Mouse (Mus musculus): Measurements from ENCODE around the gene Ppfibp2. TPM values are rescaled to one million over a fixed set of nuclear protein-coding genes. Genes with fewer than 3 reads are reported as not detected.

Ppfibp2 gene
- polyA plus RNA-seq, 1 experiment from 2014 or later, result 15.9 TPM

DNA sequence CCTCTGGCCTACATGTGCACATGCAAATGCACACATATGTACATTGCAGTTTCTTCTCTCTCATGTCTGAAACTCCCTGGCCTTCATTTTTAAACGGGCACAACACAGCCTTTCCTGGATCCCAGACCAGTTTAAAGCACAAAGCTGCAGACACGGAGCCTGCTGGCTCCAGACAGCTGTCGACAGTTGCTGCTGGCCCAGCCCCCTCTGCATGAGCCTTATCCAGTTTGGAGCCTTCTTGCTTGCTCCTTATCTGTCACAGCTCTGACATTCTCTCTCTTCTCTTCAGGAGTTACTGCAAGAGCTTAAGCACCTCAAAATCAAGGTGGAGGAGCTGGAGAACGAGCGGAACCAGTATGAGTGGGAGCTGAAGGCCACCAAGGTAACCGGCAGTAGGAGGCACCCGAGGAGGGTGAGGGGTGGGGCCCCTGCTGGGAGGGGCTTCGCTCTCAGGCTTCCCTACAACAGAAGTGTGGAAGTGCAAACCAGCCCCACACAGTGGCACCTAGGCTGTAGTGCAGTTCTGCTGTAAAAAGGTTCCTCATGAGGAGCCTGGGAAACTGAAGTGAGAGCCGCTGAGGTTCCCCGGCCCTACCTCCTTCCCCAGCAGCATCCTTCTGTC, 113.6 kb downstream of the Ppfibp2 start:
- no peak overlapping the region for H3K9ac ChIP-seq
- H3K4me1 ChIP-seq, result peaks cover 29% of the 10 kb centered on the region
- H3K4me3 ChIP-seq, result 0 out of 2 replicates have a peak overlapping the region, but pooled peaks have one; percentile 16
- H3K27me3 ChIP-seq, result no peaks in the 10 kb centered on the region
- peak; percentile 90 for ATAC-seq (ENCODE audit: insufficient number of reproducible peaks, insufficient read depth, low FRiP score, low TSS enrichment)
- peak overlapping the region; percentile 45 for H3K4me2 ChIP-seq (replicated peaks)
- no peaks in the 10 kb centered on the region for H3K9me3 ChIP-seq
- WGBS, result 4% methylated on average over 10 of the region's 10 CpGs
- no peaks in the 10 kb centered on the region for H3K36me3 ChIP-seq
- peak overlapping the region; percentile 67 for H3K27ac ChIP-seq

GRCm38 (mm10) chr7:107712743-107713142, 117.7 kb downstream of the Ppfibp2 start:
- Histone ChIP-seq H3K4me2 (replicated peaks) (no peak overlapping the region), H3K36me3 (peaks cover 7% of the 10 kb centered on the region; the same call in 1 of the 2 replicates), H3K4me1 (peaks cover 23% of the 10 kb centered on the region), H3K27me3 (no peaks in the 10 kb centered on the region), H3K4me3 (no peak overlapping the region), H3K9ac (no peak overlapping the region), H3K27ac (no peak overlapping the region), H3K9me3 (no peaks in the 10 kb centered on the region)
- WGBS, result 76% methylated on average over 6 of the region's 6 CpGs
- no peak for ATAC-seq (ENCODE audit: insufficient number of reproducible peaks, insufficient read depth, low FRiP score, low TSS enrichment)

GRCm38 (mm10) chr7:107714067-107714466, 119.1 kb downstream of the Ppfibp2 start:
- no peak overlapping the region for H3K4me2 ChIP-seq (replicated peaks)
- no peak overlapping the region for H3K27ac ChIP-seq
- H3K9me3 ChIP-seq, result no peaks in the 10 kb centered on the region
- no peak overlapping the region for H3K9ac ChIP-seq
- H3K27me3 ChIP-seq, result no peaks in the 10 kb centered on the region
- H3K4me3 ChIP-seq, result no peak overlapping the region
- H3K36me3 ChIP-seq, result peaks cover 11% of the 10 kb centered on the region; the same call in 1 of the 2 replicates
- peaks cover 10% of the 10 kb centered on the region; the same call in 1 of the 2 replicates for H3K4me1 ChIP-seq
- ATAC-seq (ENCODE audit: insufficient number of reproducible peaks, insufficient read depth, low FRiP score, low TSS enrichment), result no peak
- WGBS, result 85% methylated on average over 5 of the region's 5 CpGs

DNA sequence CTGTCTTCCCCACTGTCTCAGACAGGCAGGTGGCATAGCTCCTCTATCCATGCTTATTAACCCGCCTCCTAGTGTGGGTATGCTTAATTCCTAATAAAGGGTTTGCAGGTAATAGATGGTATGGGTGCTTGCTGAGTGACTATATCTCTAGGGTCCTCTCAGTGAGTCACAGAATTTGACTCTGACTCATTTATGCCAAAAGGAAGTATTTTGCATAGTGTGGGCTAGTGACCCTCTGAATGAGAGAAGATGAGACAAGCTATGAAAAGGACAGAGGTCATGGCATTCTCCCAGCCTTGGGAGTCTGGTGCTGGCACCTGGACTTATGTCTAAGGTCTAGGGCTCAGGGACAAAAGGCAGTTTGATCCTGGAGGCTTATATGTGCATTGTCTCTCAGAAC, 125.8 kb downstream of the Ppfibp2 start:
- Histone ChIP-seq H3K36me3 (peaks cover 49% of the 10 kb centered on the region), H3K4me1 (no peaks in the 10 kb centered on the region), H3K27ac (no peak overlapping the region), H3K4me2 (replicated peaks) (no peak overlapping the region), H3K9ac (no peak overlapping the region), H3K9me3 (no peaks in the 10 kb centered on the region), H3K27me3 (no peaks in the 10 kb centered on the region), H3K4me3 (no peak overlapping the region)
- ATAC-seq (ENCODE audit: insufficient number of reproducible peaks, insufficient read depth, low FRiP score, low TSS enrichment), result no peak
- 85% methylated on average over 1 of the region's 1 CpGs for WGBS

DNA sequence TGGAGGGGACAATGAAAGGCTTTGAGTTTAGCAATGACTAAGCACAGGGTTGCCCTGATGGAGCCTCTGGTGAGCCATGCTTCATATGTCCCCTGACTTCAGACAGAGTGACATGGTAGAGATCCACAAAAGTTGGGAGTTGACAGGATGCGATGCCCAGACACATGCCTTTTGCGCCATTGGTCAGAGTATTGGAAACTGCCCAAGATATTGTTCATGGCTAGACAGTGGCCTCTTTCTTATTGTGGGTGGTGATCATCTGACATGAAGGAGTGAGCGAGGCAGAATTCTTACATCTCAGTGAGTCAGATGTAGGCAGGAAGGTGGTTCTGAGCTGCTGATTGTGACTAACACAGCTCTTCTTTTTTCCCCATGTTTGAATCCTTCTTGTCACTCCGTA, 127.5 kb downstream of the Ppfibp2 start:
- H3K4me3 ChIP-seq, result no peak overlapping the region
- H3K27me3 ChIP-seq, result no peaks in the 10 kb centered on the region
- H3K4me1 ChIP-seq, result no peaks in the 10 kb centered on the region
- WGBS, result 92% methylated on average over 4 of the region's 4 CpGs
- peaks cover 47% of the 10 kb centered on the region for H3K36me3 ChIP-seq
- no peak overlapping the region for H3K9ac ChIP-seq
- H3K27ac ChIP-seq, result no peak overlapping the region
- no peak for ATAC-seq (ENCODE audit: insufficient number of reproducible peaks, insufficient read depth, low FRiP score, low TSS enrichment)
- H3K4me2 ChIP-seq (replicated peaks), result no peak overlapping the region
- H3K9me3 ChIP-seq, result no peaks in the 10 kb centered on the region

- WGBS, result 61% methylated on average over 3 of the region's 3 CpGs
- Histone ChIP-seq H3K27ac (no peak overlapping the region), H3K9ac (no peak overlapping the region), H3K4me2 (replicated peaks) (no peak overlapping the region), H3K4me1 (no peaks in the 10 kb centered on the region), H3K9me3 (no peaks in the 10 kb centered on the region), H3K4me3 (no peak overlapping the region), H3K36me3 (peaks cover 50% of the 10 kb centered on the region), H3K27me3 (no peaks in the 10 kb centered on the region)
- no peak for ATAC-seq (ENCODE audit: insufficient number of reproducible peaks, insufficient read depth, low FRiP score, low TSS enrichment)
Measured at GRCm38 (mm10) chr7:107727538-107727937, 132.5 kb downstream of the Ppfibp2 start.

- H3K36me3 ChIP-seq, result peaks cover 30% of the 10 kb centered on the region
- no peak overlapping the region for H3K9ac ChIP-seq
- H3K4me3 ChIP-seq, result no peak overlapping the region
- no peak overlapping the region for H3K4me2 ChIP-seq (replicated peaks)
- H3K4me1 ChIP-seq, result no peaks in the 10 kb centered on the region
- WGBS, result 78% methylated on average over 10 of the region's 10 CpGs
- H3K27ac ChIP-seq, result no peak overlapping the region
- no peaks in the 10 kb centered on the region for H3K27me3 ChIP-seq
- no peak for ATAC-seq (ENCODE audit: insufficient number of reproducible peaks, insufficient read depth, low FRiP score, low TSS enrichment)
- no peaks in the 10 kb centered on the region for H3K9me3 ChIP-seq
Measured at GRCm38 (mm10) chr7:107730587-107730986, 135.6 kb downstream of the Ppfibp2 start.

GRCm38 (mm10) chr7:107733162-107733561, 138.2 kb downstream of the Ppfibp2 start:
- Histone ChIP-seq H3K27ac (no peak overlapping the region), H3K4me1 (no peaks in the 10 kb centered on the region), H3K9ac (no peak overlapping the region), H3K27me3 (no peaks in the 10 kb centered on the region), H3K4me2 (replicated peaks) (no peak overlapping the region), H3K36me3 (peaks cover 25% of the 10 kb centered on the region), H3K4me3 (no peak overlapping the region), H3K9me3 (no peaks in the 10 kb centered on the region)
- no peak for ATAC-seq (ENCODE audit: insufficient number of reproducible peaks, insufficient read depth, low FRiP score, low TSS enrichment)
- WGBS, result 68% methylated on average over 2 of the region's 2 CpGs

DNA sequence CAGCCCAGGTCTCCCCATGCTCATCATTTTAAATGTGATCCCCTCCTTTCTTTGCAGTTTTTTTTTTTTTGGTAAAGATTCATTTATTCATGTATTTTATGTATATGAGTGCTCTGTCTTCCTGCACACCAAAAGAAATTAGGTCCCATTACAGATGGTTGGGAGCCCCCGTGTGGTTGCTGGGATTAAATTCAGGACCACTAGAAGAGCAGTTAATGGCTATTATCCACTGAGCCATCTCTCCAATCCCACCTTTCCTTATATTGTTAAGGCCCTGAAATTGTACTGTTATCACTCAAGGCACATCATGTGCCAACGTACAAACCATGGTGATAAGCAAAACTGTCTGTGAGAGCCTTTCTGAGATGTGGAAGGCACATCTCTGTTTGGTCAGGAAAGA, 143.7 kb downstream of the Ppfibp2 start:
- ATAC-seq (ENCODE audit: insufficient number of reproducible peaks, insufficient read depth, low FRiP score, low TSS enrichment), result no peak
- no peaks in the 10 kb centered on the region for H3K27me3 ChIP-seq
- H3K4me1 ChIP-seq, result no peaks in the 10 kb centered on the region
- H3K4me3 ChIP-seq, result no peak overlapping the region
- no peak overlapping the region for H3K9ac ChIP-seq
- no peak overlapping the region for H3K27ac ChIP-seq
- H3K4me2 ChIP-seq (replicated peaks), result no peak overlapping the region
- peaks cover 31% of the 10 kb centered on the region for H3K36me3 ChIP-seq
- no peaks in the 10 kb centered on the region for H3K9me3 ChIP-seq
- 37% methylated on average over 2 of the region's 2 CpGs for WGBS

DNA sequence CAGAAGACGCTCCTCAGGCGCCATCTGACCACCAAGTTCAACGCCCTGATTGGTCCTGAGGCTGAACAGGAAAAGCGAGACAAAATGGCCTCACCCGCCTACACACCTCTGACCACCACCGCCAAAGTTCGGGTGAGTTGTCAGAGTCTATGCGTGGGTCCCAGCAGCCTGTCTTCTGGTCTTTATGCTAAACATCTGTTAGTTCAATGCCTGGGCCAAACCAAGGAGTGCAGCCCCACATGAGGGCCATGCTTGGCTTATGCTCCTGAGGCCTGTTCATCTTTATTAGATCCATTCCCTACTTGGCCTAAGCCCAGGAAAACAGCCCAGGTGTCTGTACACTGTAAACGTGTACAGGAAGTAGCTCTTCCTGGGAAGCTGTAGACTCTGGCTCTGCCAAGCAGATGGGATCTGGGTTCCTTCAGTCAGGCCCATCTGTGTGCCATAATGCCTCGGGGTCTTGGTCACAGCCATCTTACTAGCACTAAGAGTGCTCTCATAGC, 148.0 kb downstream of the Ppfibp2 start:
- no peak for ATAC-seq (ENCODE audit: insufficient number of reproducible peaks, insufficient read depth, low FRiP score, low TSS enrichment)
- Histone ChIP-seq H3K9ac (no peak overlapping the region), H3K4me3 (no peak overlapping the region), H3K4me2 (replicated peaks) (no peak overlapping the region), H3K27ac (no peak overlapping the region), H3K4me1 (no peaks in the 10 kb centered on the region), H3K36me3 (peaks cover 55% of the 10 kb centered on the region), H3K9me3 (no peaks in the 10 kb centered on the region), H3K27me3 (no peaks in the 10 kb centered on the region)
- 84% methylated on average over 10 of the region's 10 CpGs for WGBS

DNA sequence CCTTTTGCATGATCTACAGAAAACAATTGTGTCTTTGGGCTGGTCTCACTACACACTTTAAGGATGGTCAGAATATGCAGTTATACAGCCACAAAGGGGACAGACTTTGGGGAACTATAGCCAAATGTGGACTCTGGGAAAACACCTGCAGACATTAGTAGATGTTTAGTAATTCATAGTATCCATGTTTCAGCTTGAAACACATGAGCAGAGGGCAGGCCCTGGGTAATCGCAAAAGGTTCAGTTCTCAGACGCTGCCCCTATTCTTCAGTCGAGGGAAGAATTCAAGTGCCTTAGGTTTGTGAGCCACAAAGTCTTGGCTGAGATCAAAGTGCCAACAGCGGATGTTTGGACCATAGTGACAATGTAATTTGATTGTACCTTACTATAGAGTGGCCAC, 149.4 kb downstream of the Ppfibp2 start:
- ATAC-seq (ENCODE audit: insufficient number of reproducible peaks, insufficient read depth, low FRiP score, low TSS enrichment), result no peak
- H3K27ac ChIP-seq, result no peak overlapping the region
- H3K4me3 ChIP-seq, result no peak overlapping the region
- H3K9me3 ChIP-seq, result no peaks in the 10 kb centered on the region
- no peaks in the 10 kb centered on the region for H3K27me3 ChIP-seq
- WGBS, result 90% methylated on average over 4 of the region's 4 CpGs
- H3K9ac ChIP-seq, result no peak overlapping the region
- H3K4me1 ChIP-seq, result no peaks in the 10 kb centered on the region
- peaks cover 48% of the 10 kb centered on the region for H3K36me3 ChIP-seq
- H3K4me2 ChIP-seq (replicated peaks), result no peak overlapping the region

DNA sequence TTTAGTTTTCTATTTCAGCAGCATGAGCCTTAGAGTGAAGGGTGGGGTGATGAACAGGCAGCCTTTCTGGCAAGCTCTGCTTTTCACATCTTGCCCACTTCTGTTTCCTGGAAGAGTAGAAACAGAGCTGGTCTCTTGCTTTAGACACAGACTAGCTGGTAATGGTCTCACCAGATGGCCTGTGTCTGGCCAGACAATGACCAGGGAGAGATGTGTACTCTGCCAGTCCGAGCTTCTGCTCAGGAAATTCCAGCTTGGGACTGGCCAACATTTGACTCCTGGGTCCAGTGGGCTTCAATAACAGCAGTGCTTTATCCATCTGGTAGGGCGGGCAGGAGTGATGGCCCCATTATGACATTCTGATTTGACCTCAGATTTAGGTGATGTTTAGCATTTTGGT, 150.1 kb downstream of the Ppfibp2 start:
- Histone ChIP-seq H3K4me2 (replicated peaks) (no peak overlapping the region), H3K4me1 (no peaks in the 10 kb centered on the region), H3K9me3 (no peaks in the 10 kb centered on the region), H3K27me3 (no peaks in the 10 kb centered on the region), H3K4me3 (no peak overlapping the region), H3K36me3 (peaks cover 48% of the 10 kb centered on the region), H3K27ac (no peak overlapping the region), H3K9ac (no peak overlapping the region)
- no peak for ATAC-seq (ENCODE audit: insufficient number of reproducible peaks, insufficient read depth, low FRiP score, low TSS enrichment)
- 72% methylated on average over 2 of the region's 2 CpGs for WGBS

All from embryonic facial prominence, embryonic 12.5 days (tissue).